Mouse (Mus musculus): ENCODE data around the gene Ccdc84.
"Not testable (repeated sequence)": the region's sequence is repeated elsewhere in the genome, so short reads cannot be mapped to it uniquely, and the experiment has no call there.

DNA sequence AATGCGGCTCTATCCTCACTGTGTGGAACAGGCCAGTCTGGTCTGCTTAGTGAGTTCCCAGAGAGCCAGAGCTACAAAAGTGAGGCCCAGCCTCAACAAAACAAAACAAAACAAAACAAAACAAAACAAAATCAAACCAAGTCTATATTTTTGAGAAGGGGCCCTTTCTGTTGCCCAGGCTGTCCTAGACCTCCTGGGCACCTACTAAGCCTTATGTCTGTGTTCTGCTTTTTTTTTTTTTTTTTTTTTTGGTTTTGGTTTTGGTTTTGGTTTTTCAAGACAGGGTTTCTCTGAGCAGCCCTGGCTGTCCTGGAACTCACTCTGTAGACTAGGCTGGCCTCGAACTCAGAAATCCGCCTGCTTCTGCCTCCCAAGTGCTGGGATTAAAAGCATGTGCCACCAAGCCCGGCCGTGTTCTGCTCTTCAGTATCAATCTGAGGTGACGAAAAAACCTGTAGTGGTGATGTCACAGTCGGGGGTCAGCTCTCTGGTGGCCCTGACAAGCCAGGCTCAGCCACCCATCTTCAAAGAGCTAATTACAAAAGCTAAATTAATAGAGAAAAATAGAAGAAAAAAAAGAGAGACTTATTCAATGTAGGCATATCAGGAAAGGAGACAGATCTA is 26.1 kb upstream of the Ccdc84 start:
- TF ChIP-seq POLR2A (IDR thresholded peaks at IDR 0.05; ENCODE audit: control insufficient read depth, extremely low read depth, insufficient read depth, low read length, poor library complexity); CTCF (IDR thresholded peaks at IDR 0.05; ENCODE audit: borderline replicate concordance, control insufficient read depth, extremely low read depth, insufficient read depth, low read length, poor library complexity): not testable (repeated sequence)
